Mouse (Mus musculus) myocyte (in vitro differentiated cells): ENCODE results near the gene Pdilt. TPM values are rescaled to one million over a fixed set of nuclear protein-coding genes. Genes with fewer than 3 reads are reported as not detected.

Experiments
- H3K27me3 ChIP-seq: one replicate; pipeline ENCODE4 v1.6.1; 2011; ENCODE audit not compliant: control insufficient read depth, insufficient read depth, insufficient read length
- H3K36me3 ChIP-seq: one replicate; pipeline ENCODE4 v1.6.1; 2011; ENCODE audit not compliant: control insufficient read depth, insufficient read depth
- H3K4me2 ChIP-seq: one replicate; pipeline ENCODE4 v1.6.1; 2011; ENCODE audit warnings: low read depth, control low read depth
- H3K4me3 ChIP-seq: one replicate; pipeline ENCODE4 v1.5.1; 2011; ENCODE audit warnings: mild to moderate bottlenecking, control low read depth, moderate library complexity
- H3K79me2 ChIP-seq: one replicate; pipeline ENCODE4 v1.6.1; 2011; ENCODE audit not compliant: control insufficient read depth, insufficient read depth
- H3ac ChIP-seq: one replicate; pipeline ENCODE4 v1.6.1; 2011; ENCODE audit not compliant: control insufficient read depth, insufficient read length
- CEBPB ChIP-seq: IDR thresholded peaks from 2 replicates; pipeline ENCODE4 v1.6.1; 2011; ENCODE audit warnings: mild to moderate bottlenecking, moderate library complexity; ENCODE audit not compliant: poor library complexity, insufficient read depth, severe bottlenecking
- E2F4 ChIP-seq: IDR thresholded peaks from one replicate; pipeline ENCODE4 v1.6.1; 2011; ENCODE audit warnings: mild to moderate bottlenecking, control low read depth, moderate library complexity; ENCODE audit not compliant: insufficient read depth
- MAX ChIP-seq: IDR thresholded peaks from one replicate; pipeline ENCODE4 v1.6.1; 2011; ENCODE audit warnings: low read depth, mild to moderate bottlenecking, control low read depth
- MYOD1 ChIP-seq, 3 experiments: IDR thresholded peaks; one replicate each; pipeline ENCODE4 v1.6.1; 2011; ENCODE audit warnings: control low read depth in 2 of 3, low read depth in 2 of 3, mild to moderate bottlenecking in 2 of 3, moderate library complexity in 1 of 3; ENCODE audit not compliant: insufficient read length in 2 of 3, control insufficient read depth in 1 of 3
- MYOG ChIP-seq, 3 experiments: IDR thresholded peaks; one replicate each; pipeline ENCODE4 v1.6.1; 2011; ENCODE audit warnings: control low read depth in 2 of 3, low read depth in 2 of 3, mild to moderate bottlenecking in 2 of 3; ENCODE audit not compliant: insufficient read length in 2 of 3, control insufficient read depth in 1 of 3, insufficient read depth in 1 of 3
- POLR2A ChIP-seq: IDR thresholded peaks from one replicate; pipeline ENCODE4 v1.6.1; 2011; ENCODE audit warnings: low read depth, mild to moderate bottlenecking, control low read depth, moderate library complexity; ENCODE audit not compliant: insufficient read length
- POLR2AphosphoS2 ChIP-seq: IDR thresholded peaks from one replicate; pipeline ENCODE4 v1.6.1; 2011; ENCODE audit warnings: low read depth, control low read depth; ENCODE audit not compliant: insufficient read length
- REST ChIP-seq: IDR thresholded peaks from one replicate; pipeline ENCODE4 v1.6.1; 2011; ENCODE audit warnings: mild to moderate bottlenecking, control low read depth, moderate library complexity; ENCODE audit not compliant: insufficient read depth, insufficient read length
- SRF ChIP-seq: IDR thresholded peaks from one replicate; pipeline ENCODE4 v1.6.1; 2011; ENCODE audit warnings: low read depth; ENCODE audit not compliant: control insufficient read depth, insufficient read length
- TCF12 ChIP-seq: IDR thresholded peaks from one replicate; pipeline ENCODE4 v1.6.1; 2011; ENCODE audit warnings: mild to moderate bottlenecking, control low read depth; ENCODE audit not compliant: poor library complexity, insufficient read depth, severe bottlenecking
- TCF3 ChIP-seq: IDR thresholded peaks from one replicate; pipeline ENCODE4 v1.6.1; 2011; ENCODE audit warnings: low read depth, control low read depth; ENCODE audit not compliant: insufficient read length
- USF1 ChIP-seq: IDR thresholded peaks from one replicate; pipeline ENCODE4 v1.6.1; 2011; ENCODE audit warnings: low read depth, mild to moderate bottlenecking, control low read depth, moderate library complexity
- polyA plus RNA-seq: library from polyadenylated mRNA; unstranded; fragments of >200 nt; fragmentation: generic; extraction: Trizol; gene quantifications from one replicate; pipeline ENCODE4 v1.2.1, GENCODE M21; 2012; ENCODE audit warnings: missing spikeins

Gene Pdilt
- polyA plus RNA-seq, 1 experiment, result not detected

DNA sequence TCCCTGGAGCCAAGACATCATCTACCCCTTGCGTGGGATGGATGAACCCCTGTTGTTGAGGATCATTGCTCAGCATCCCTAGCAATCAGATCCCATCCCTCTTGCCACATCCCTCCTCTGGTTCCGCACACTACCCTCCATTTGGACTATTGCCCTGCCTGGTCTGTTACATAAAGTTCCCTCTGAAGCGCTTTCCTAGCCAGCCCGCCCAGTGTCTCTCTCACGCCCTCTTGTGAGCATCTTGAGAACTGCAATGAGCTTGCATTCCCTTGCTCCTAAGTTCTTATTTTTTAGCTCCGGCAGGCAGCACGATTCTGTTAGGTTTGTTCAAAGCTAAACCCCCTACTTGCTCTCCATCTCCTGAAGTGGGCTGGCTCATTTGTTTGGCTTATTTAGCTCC lies 10.2 kb downstream of the Pdilt start:
- no peak overlapping the region for H3K4me3 ChIP-seq
- no peaks in the 10 kb centered on the region for H3K79me2 ChIP-seq
- H3ac ChIP-seq, result no peak overlapping the region
- no peaks in the 10 kb centered on the region for H3K27me3 ChIP-seq
- H3K36me3 ChIP-seq, result no peaks in the 10 kb centered on the region
- no peak overlapping the region for H3K4me2 ChIP-seq
- TF ChIP-seq MYOD1 (IDR thresholded peaks at IDR 0.05; ENCODE audit: control insufficient read depth in 1 of 3, insufficient read length in 2 of 3, low read depth in 2 of 3) (no peak), POLR2A (no peak), TCF12 (no peak), MAX (no peak), MYOG (IDR thresholded peaks at IDR 0.05; ENCODE audit: control insufficient read depth in 1 of 3, insufficient read depth in 1 of 3, insufficient read length in 2 of 3, low read depth in 2 of 3) (no peak), TCF3 (no peak), E2F4 (no peak), USF1 (no peak), CEBPB (no peak), POLR2AphosphoS2 (no peak), REST (no peak), SRF (no peak)

DNA sequence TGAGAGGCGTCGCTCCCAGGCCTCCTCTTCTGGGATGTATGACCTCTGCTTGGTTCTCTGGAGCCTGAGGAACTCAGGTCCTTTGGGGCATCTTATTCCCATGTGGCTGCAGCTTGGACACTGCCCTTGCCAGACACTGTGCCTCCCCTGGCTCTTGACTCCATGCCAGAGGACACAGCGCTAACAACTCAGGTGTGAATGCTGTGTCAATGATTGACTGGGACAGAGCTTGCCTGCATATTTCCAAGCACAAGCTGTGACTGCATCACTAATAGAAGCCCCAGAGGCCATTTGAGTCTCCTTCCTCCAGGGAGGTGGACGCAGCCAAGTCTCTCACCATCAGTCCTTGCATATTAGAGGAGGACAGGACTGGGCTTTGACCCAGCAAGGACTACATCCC lies 12.1 kb downstream of the Pdilt start:
- Histone ChIP-seq H3K79me2 (no peaks in the 10 kb centered on the region), H3K4me2 (no peak overlapping the region), H3K27me3 (no peaks in the 10 kb centered on the region), H3K36me3 (no peaks in the 10 kb centered on the region), H3K4me3 (no peak overlapping the region), H3ac (no peak overlapping the region)
- TF ChIP-seq USF1, result no peak
- TF ChIP-seq E2F4, result no peak
- TF ChIP-seq SRF, result no peak
- TF ChIP-seq POLR2AphosphoS2, result no peak
- no peak for TF ChIP-seq CEBPB
- no peak for TF ChIP-seq POLR2A
- TF ChIP-seq REST, result no peak
- TF ChIP-seq TCF12, result no peak
- TF ChIP-seq MAX, result no peak
- TF ChIP-seq TCF3, result no peak
- TF ChIP-seq MYOD1 (IDR thresholded peaks at IDR 0.05; ENCODE audit: control insufficient read depth in 1 of 3, insufficient read length in 2 of 3, low read depth in 2 of 3), result no peak

DNA sequence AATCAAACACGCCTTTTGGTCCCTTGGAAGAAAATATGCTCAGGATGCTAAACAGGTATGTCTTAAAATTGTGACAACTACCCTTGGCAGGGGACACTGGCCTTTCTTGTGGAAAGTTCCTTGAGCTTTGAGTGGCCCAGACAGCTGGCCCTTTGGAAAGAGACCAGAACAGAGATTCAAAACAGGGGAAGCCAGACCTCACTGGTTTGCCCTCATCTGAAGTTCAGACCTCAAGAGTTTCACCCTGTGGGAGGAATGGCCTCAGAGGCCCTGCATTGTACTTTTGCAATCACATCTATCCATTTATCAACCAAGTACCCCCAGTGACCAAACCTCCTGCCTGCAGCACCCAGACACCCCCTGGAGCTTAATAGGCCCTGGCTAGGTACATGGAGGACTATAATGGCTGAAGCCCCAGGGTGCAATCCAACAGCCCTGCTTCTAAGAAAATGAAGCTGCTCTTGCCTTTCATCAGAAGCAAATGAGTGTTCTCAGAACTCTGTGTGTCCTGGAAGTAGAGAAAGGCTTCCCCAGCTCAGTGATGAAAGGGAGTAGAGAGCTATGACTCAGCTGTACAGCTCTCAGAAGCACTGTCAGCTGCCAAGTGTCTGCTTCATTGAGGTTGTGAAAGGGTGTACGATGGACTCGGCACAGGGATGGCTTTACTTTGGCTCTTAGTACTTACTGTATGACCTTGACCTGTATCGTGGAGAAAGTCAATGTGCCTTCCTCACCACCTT lies 33.1 kb downstream of the Pdilt start:
- Histone ChIP-seq H3ac (no peak overlapping the region), H3K4me3 (no peak overlapping the region), H3K4me2 (no peak overlapping the region), H3K36me3 (no peaks in the 10 kb centered on the region), H3K79me2 (no peaks in the 10 kb centered on the region), H3K27me3 (no peaks in the 10 kb centered on the region)
- TF ChIP-seq USF1 (no peak), TCF3 (no peak), SRF (no peak), MAX (no peak), POLR2AphosphoS2 (no peak), CEBPB (no peak), POLR2A (no peak), REST (no peak), MYOG (IDR thresholded peaks at IDR 0.05; ENCODE audit: control insufficient read depth in 1 of 3, insufficient read depth in 1 of 3, insufficient read length in 2 of 3, low read depth in 2 of 3) (no peak)

GRCm38 (mm10) chr7:119486683-119487082 lies 36.6 kb downstream of the Pdilt start:
- no peak overlapping the region for H3K4me3 ChIP-seq
- TF ChIP-seq MAX (no peak), REST (no peak), CEBPB (no peak), E2F4 (no peak), TCF12 (no peak), USF1 (no peak), POLR2A (no peak), SRF (no peak)
- H3K79me2 ChIP-seq, result no peaks in the 10 kb centered on the region
- no peaks in the 10 kb centered on the region for H3K36me3 ChIP-seq
- no peak overlapping the region for H3ac ChIP-seq
- no peaks in the 10 kb centered on the region for H3K27me3 ChIP-seq
- H3K4me2 ChIP-seq, result no peak overlapping the region

- Histone ChIP-seq H3K27me3 (no peaks in the 10 kb centered on the region), H3K79me2 (no peaks in the 10 kb centered on the region), H3K4me3 (no peak overlapping the region), H3ac (no peak overlapping the region), H3K36me3 (no peaks in the 10 kb centered on the region), H3K4me2 (no peak overlapping the region)
- no peak for TF ChIP-seq SRF
- TF ChIP-seq TCF12, result no peak
- no peak for TF ChIP-seq MYOG (IDR thresholded peaks at IDR 0.05; ENCODE audit: control insufficient read depth in 1 of 3, insufficient read depth in 1 of 3, insufficient read length in 2 of 3, low read depth in 2 of 3)
- TF ChIP-seq MYOD1 (IDR thresholded peaks at IDR 0.05; ENCODE audit: control insufficient read depth in 1 of 3, insufficient read length in 2 of 3, low read depth in 2 of 3), result no peak
- TF ChIP-seq E2F4, result no peak
- no peak for TF ChIP-seq USF1
- no peak for TF ChIP-seq MAX
- no peak for TF ChIP-seq TCF3
- no peak for TF ChIP-seq POLR2AphosphoS2
- TF ChIP-seq REST, result no peak
- TF ChIP-seq POLR2A, result no peak
- TF ChIP-seq CEBPB, result no peak
These were observed 39.1 kb downstream of the Pdilt start for GRCm38 (mm10) chr7:119484154-119484553.
